Mouse (Mus musculus) C2C12 (cell line): ENCODE measurements around the gene Zswim3.

Source experiments
- CEBPB ChIP-seq: IDR thresholded peaks from one replicate; pipeline ENCODE4 v1.6.1; 2011; ENCODE audit warnings: low read depth, mild to moderate bottlenecking, control low read depth, moderate library complexity
- CTCF ChIP-seq: IDR thresholded peaks from one replicate; pipeline ENCODE4 v1.5.1; 2011; ENCODE audit not compliant: control insufficient read depth, insufficient read depth, insufficient read length
- FOSL1 ChIP-seq: IDR thresholded peaks from one replicate; pipeline ENCODE4 v1.8.0; 2011; ENCODE audit warnings: mild to moderate bottlenecking, low read length; ENCODE audit not compliant: poor library complexity, insufficient read depth, severe bottlenecking
- MAX ChIP-seq: IDR thresholded peaks from one replicate; pipeline ENCODE4 v1.6.1; 2011; ENCODE audit warnings: mild to moderate bottlenecking, control low read depth
- MYOD1 ChIP-seq: IDR thresholded peaks from one replicate; pipeline ENCODE4 v1.6.1; 2011; ENCODE audit warnings: low read depth; ENCODE audit not compliant: control insufficient read depth, insufficient read length
- MYOG ChIP-seq: IDR thresholded peaks from one replicate; pipeline ENCODE4 v1.6.1; 2011; ENCODE audit not compliant: control insufficient read depth, insufficient read length; ENCODE audit errors: extremely low read depth
- USF1 ChIP-seq: IDR thresholded peaks from one replicate; pipeline ENCODE4 v1.6.1; 2011; ENCODE audit warnings: low read depth, mild to moderate bottlenecking, control low read depth, moderate library complexity

- TF ChIP-seq CTCF (no peak), MYOG (no peak), FOSL1 (no peak), USF1 (no peak), MAX (no peak), MYOD1 (no peak), CEBPB (no peak)
Observed at GRCm38 (mm10) chr2:164821060-164821459, 16.2 kb downstream of the Zswim3 start.
